Mouse (Mus musculus): Measurements from ENCODE around the gene Ubr7.

DNA sequence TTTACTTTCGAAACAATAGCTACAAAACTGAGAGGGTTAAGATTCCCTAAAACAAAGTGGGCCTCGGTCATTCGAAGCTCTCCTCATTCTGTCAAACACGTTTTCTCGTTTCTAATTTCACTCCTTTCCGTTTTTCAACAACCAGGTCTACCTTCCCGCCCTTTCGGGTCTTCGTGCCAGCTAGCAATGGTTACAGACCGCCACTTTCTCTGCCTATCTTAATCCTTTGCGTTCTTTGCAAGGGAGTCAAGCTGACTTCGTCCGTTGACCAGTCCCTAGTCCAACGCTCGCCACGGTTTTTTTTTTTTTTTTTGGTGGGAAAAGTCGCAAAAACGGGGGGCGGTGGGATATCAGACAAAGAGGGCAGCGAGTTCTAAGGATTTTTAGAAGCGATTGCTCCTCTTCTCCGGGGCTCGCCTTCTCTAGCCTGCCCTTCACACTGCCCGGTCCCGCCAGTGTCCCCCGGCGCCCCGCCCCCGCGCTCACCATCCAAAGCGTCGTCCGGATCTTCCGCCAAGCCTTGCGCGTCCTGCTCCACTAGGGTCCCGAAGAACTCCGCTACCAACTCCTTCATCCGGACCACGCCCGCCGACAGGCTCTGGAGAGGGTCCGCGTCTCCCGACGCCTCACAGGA lies 595 bp upstream of the Ubr7 start:
- TF ChIP-seq CTCF (IDR thresholded peaks at IDR 0.05) (no peak), POLR2A (IDR thresholded peaks at IDR 0.05; ENCODE audit: insufficient read depth, low read depth, low read length) (no peak), EP300 (IDR thresholded peaks at IDR 0.05; ENCODE audit: insufficient read depth, low read depth, low read length) (no peak)

All from heart, adult 2 months (tissue).